Mouse (Mus musculus) intestine, postnatal 0 days (tissue): ENCODE measurements around the gene Fam214b. TPM values are rescaled to one million over a fixed set of nuclear protein-coding genes. Genes with fewer than 3 reads are reported as not detected.

Experiments used
- ATAC-seq: fragments of 200-750 bp; cut with Nextera tagmentation; 2 replicates; pipeline ENCODE4 v1.8.0; 2017; ENCODE audit warnings: mild to moderate bottlenecking, moderate TSS enrichment, moderate library complexity
- H3K27ac ChIP-seq: fragments of 300-500 bp; sonication (generic); 2 replicates; pipeline ENCODE4 v1.5.1; 2014; ENCODE audit warnings: mild to moderate bottlenecking, low read depth, low read length, moderate library complexity
- H3K27me3 ChIP-seq: fragments of 300-500 bp; sonication (generic); replicated peaks from 2 replicates; pipeline ENCODE4 v1.6.1; 2014; ENCODE audit warnings: low read length, mixed read lengths; ENCODE audit not compliant: control insufficient read depth, insufficient read depth
- H3K36me3 ChIP-seq: fragments of 300-500 bp; sonication (generic); 2 replicates; pipeline ENCODE4 v1.6.1; 2014; ENCODE audit warnings: mild to moderate bottlenecking, moderate library complexity; ENCODE audit not compliant: control insufficient read depth, insufficient read depth
- H3K4me1 ChIP-seq: fragments of 300-500 bp; sonication (generic); replicated peaks from 2 replicates; pipeline ENCODE4 v1.6.1; 2014; ENCODE audit warnings: antibody characterized with exemption, low read length, mixed read lengths; ENCODE audit not compliant: control insufficient read depth, insufficient read depth
- H3K4me2 ChIP-seq: fragments of 300-500 bp; sonication (generic); replicated peaks from 2 replicates; pipeline ENCODE4 v1.6.1; 2014; ENCODE audit warnings: low read depth, mild to moderate bottlenecking, moderate library complexity
- H3K4me3 ChIP-seq: fragments of 300-500 bp; sonication (generic); 2 replicates; pipeline ENCODE4 v1.5.1; 2014; ENCODE audit warnings: low read depth, low read length
- H3K9ac ChIP-seq: fragments of 300-500 bp; sonication (generic); 2 replicates; pipeline ENCODE4 v1.6.1; 2014; ENCODE audit warnings: mild to moderate bottlenecking, low read depth, low read length
- H3K9me3 ChIP-seq: fragments of 300-500 bp; sonication (generic); 2 replicates; pipeline ENCODE4 v1.6.1; 2016; ENCODE audit warnings: mixed run types; ENCODE audit not compliant: control insufficient read depth
- CTCF ChIP-seq: sonication (generic); IDR thresholded peaks from 2 replicates; pipeline ENCODE4 v1.5.1; 2016; ENCODE audit warnings: low read depth, mild to moderate bottlenecking, control low read depth, antibody characterized with exemption, moderate library complexity
- WGBS: fragments of 180-500 bp; shearing (Covaris S2); extraction: QIAGEN DNeasy Blood & Tissue Kit; methylation state at CpG from one replicate; pipeline ENCODE4 v1.1.7; 2014; 5-methylcytosine and 5-hydroxymethylcytosine counted together
- polyA plus RNA-seq: library from polyadenylated mRNA; unstranded; fragments of >200 nt; fragmentation: Nextera tagmentation; extraction: Ambion mirVana; gene quantifications from 2 replicates; pipeline ENCODE4 v1.2.1, GENCODE M21; 2015

Fam214b gene
- polyA plus RNA-seq, 1 experiment from 2014 or later: 5.9 TPM

GRCm38 (mm10) chr4:43030352-43030751 lies 15.7 kb downstream of the Fam214b start:
- 50% methylated on average over 9 of the region's 9 CpGs for WGBS
- H3K36me3 ChIP-seq: peaks cover 27% of the 10 kb centered on the region

GRCm38 (mm10) chr4:43029749-43030148 lies 16.3 kb downstream of the Fam214b start:
- no peaks in the 10 kb centered on the region for H3K27me3 ChIP-seq
- no peak overlapping the region for H3K27ac ChIP-seq
- H3K4me2 ChIP-seq: peak overlapping the region; percentile 84; the same call in 1 of the 2 replicates
- no peak for TF ChIP-seq CTCF
- H3K9me3 ChIP-seq: no peaks in the 10 kb centered on the region
- 91% methylated on average over 9 of the region's 9 CpGs for WGBS
- 0 out of 2 replicates have a peak, but pooled peaks cover 5% of the 10 kb centered on the region for H3K4me1 ChIP-seq
- no peak overlapping the region for H3K4me3 ChIP-seq
- H3K9ac ChIP-seq: no peak overlapping the region
- ATAC-seq: no peak
- peaks cover 26% of the 10 kb centered on the region for H3K36me3 ChIP-seq

More at GRCm38 (mm10) chr4:43030352-43030751, 15.7 kb downstream of the Fam214b start:
- H3K4me1 ChIP-seq: 0 out of 2 replicates have a peak, but pooled peaks cover 3% of the 10 kb centered on the region
- TF ChIP-seq CTCF: no peak
- H3K9me3 ChIP-seq: no peaks in the 10 kb centered on the region
- H3K4me2 ChIP-seq: peak overlapping the region; percentile 84
- peak overlapping the region; percentile 82; the same call in 1 of the 2 replicates for H3K27ac ChIP-seq
- peak overlapping the region; percentile 90 for H3K9ac ChIP-seq
- no peak for ATAC-seq
- peak overlapping the region; percentile 76 for H3K4me3 ChIP-seq
- H3K27me3 ChIP-seq: no peaks in the 10 kb centered on the region

- Histone ChIP-seq H3K4me2 (no peak overlapping the region), H3K27me3 (no peaks in the 10 kb centered on the region), H3K27ac (no peak overlapping the region), H3K4me1 (0 out of 2 replicates have a peak, but pooled peaks cover 7% of the 10 kb centered on the region), H3K4me3 (no peak overlapping the region), H3K9me3 (no peaks in the 10 kb centered on the region), H3K9ac (no peak overlapping the region), H3K36me3 (peaks cover 21% of the 10 kb centered on the region)
- 90% methylated on average over 7 of the region's 7 CpGs for WGBS
- no peak for ATAC-seq
- no peak for TF ChIP-seq CTCF
Measured at GRCm38 (mm10) chr4:43029121-43029520, 16.9 kb downstream of the Fam214b start.

- 0 out of 2 replicates have a peak, but pooled peaks cover 5% of the 10 kb centered on the region for H3K4me1 ChIP-seq
- peak; percentile 94 for ATAC-seq
- peak within 1 kb of the TSS; percentile 61 for H3K4me3 ChIP-seq
- peak within 1 kb of the TSS; percentile 68 for H3K4me2 ChIP-seq
- H3K36me3 ChIP-seq: peaks cover 45% of the 10 kb centered on the region
- H3K27ac ChIP-seq: peak within 1 kb of the TSS; percentile 90
- H3K27me3 ChIP-seq: no peaks in the 10 kb centered on the region
- H3K9me3 ChIP-seq: no peaks in the 10 kb centered on the region
- peak; percentile 87 for TF ChIP-seq CTCF
- H3K9ac ChIP-seq: peak within 1 kb of the TSS; percentile 41
- 6% methylated on average over 42 of the region's 42 CpGs for WGBS
Measured at GRCm38 (mm10) chr4:43025084-43025960, 20.7 kb downstream of the Fam214b start, which contains the start of gene Pigo. Pigo (minus strand) TSS chr4:43025819.

- H3K36me3 ChIP-seq: peaks cover 50% of the 10 kb centered on the region
Measured at GRCm38 (mm10) chr4:43024673-43025072, 21.3 kb downstream of the Fam214b start.

GRCm38 (mm10) chr4:43021341-43021740 lies 24.7 kb downstream of the Fam214b start:
- TF ChIP-seq CTCF: no peak
- H3K27ac ChIP-seq: no peak overlapping the region
- H3K9ac ChIP-seq: no peak overlapping the region
- no peak for ATAC-seq
- H3K4me2 ChIP-seq: no peak overlapping the region
- H3K36me3 ChIP-seq: peaks cover 59% of the 10 kb centered on the region
- H3K4me3 ChIP-seq: no peak overlapping the region
- no peaks in the 10 kb centered on the region for H3K27me3 ChIP-seq
- H3K9me3 ChIP-seq: no peaks in the 10 kb centered on the region
- 83% methylated on average over 17 of the region's 17 CpGs for WGBS
- 0 out of 2 replicates have a peak, but pooled peaks cover 5% of the 10 kb centered on the region for H3K4me1 ChIP-seq

More at GRCm38 (mm10) chr4:43024673-43025072, 21.3 kb downstream of the Fam214b start:
- no peak overlapping the region for H3K27ac ChIP-seq
- WGBS: 75% methylated on average over 14 of the region's 14 CpGs
- H3K9ac ChIP-seq: peak overlapping the region; percentile 41
- H3K27me3 ChIP-seq: no peaks in the 10 kb centered on the region
- H3K4me1 ChIP-seq: 0 out of 2 replicates have a peak, but pooled peaks cover 5% of the 10 kb centered on the region
- peak overlapping the region; percentile 68 for H3K4me2 ChIP-seq
- ATAC-seq: no peak
- H3K9me3 ChIP-seq: no peaks in the 10 kb centered on the region
- TF ChIP-seq CTCF: no peak
- peak overlapping the region; percentile 61 for H3K4me3 ChIP-seq
